Mouse (Mus musculus) lung, embryonic 16.5 days (tissue): Measurements from ENCODE around the gene Adcy7. TPM values are rescaled to one million over a fixed set of nuclear protein-coding genes. Genes with fewer than 3 reads are reported as not detected.

Experiments
- ATAC-seq: fragments of 200-750 bp; cut with Nextera tagmentation; 2 replicates; pipeline ENCODE4 v1.8.0; 2017; ENCODE audit warnings: low read depth, mild to moderate bottlenecking, moderate library complexity
- H3K27ac ChIP-seq: fragments of 300-500 bp; sonication (generic); 2 replicates; pipeline ENCODE4 v1.5.1; 2014; ENCODE audit warnings: mild to moderate bottlenecking, control low read depth, low read length
- H3K27me3 ChIP-seq: fragments of 300-500 bp; sonication (generic); 2 replicates; pipeline ENCODE4 v1.6.1; 2014; ENCODE audit warnings: low read depth, low read length, mixed read lengths; ENCODE audit not compliant: control insufficient read depth, insufficient read depth
- H3K36me3 ChIP-seq: fragments of 300-500 bp; sonication (generic); 2 replicates; pipeline ENCODE4 v1.6.1; 2014; ENCODE audit warnings: low read length; ENCODE audit not compliant: control insufficient read depth, insufficient read depth
- H3K4me1 ChIP-seq: fragments of 300-500 bp; sonication (generic); replicated peaks from 2 replicates; pipeline ENCODE4 v1.6.1; 2014; ENCODE audit warnings: low read length, mixed read lengths; ENCODE audit not compliant: control insufficient read depth, insufficient read depth
- H3K4me2 ChIP-seq: fragments of 300-500 bp; sonication (generic); 2 replicates; pipeline ENCODE4 v1.6.1; 2014; ENCODE audit warnings: low read depth, low read length, control low read depth
- H3K4me3 ChIP-seq: fragments of 300-500 bp; sonication (generic); 2 replicates; pipeline ENCODE4 v1.5.1; 2014; ENCODE audit warnings: mild to moderate bottlenecking, low read length, control low read depth
- H3K9ac ChIP-seq: fragments of 300-500 bp; sonication (generic); 2 replicates; pipeline ENCODE4 v1.6.1; 2014; ENCODE audit warnings: low read length, control low read depth
- H3K9me3 ChIP-seq: fragments of 300-500 bp; sonication (generic); 2 replicates; pipeline ENCODE4 v1.6.1; 2016; ENCODE audit warnings: low read length; ENCODE audit not compliant: control insufficient read depth
- WGBS: fragments of 180-500 bp; shearing (Covaris S2); extraction: QIAGEN DNeasy Blood & Tissue Kit; methylation state at CpG from one replicate; pipeline ENCODE4 v1.1.7; 2014; 5-methylcytosine and 5-hydroxymethylcytosine counted together
- polyA plus RNA-seq: library from polyadenylated mRNA; unstranded; fragments of >200 nt; fragmentation: Nextera tagmentation; extraction: Ambion mirVana; gene quantifications from 2 replicates; pipeline ENCODE4 v1.2.1, GENCODE M21; 2015

Gene Adcy7
- polyA plus RNA-seq, 1 experiment from 2014 or later: 13.4 TPM

- no peaks in the 10 kb centered on the region for H3K36me3 ChIP-seq
- H3K27ac ChIP-seq: no peak overlapping the region
- ATAC-seq: no peak
- no peaks in the 10 kb centered on the region for H3K27me3 ChIP-seq
- H3K9ac ChIP-seq: no peak overlapping the region
- 0 out of 2 replicates have a peak, but pooled peaks cover 9% of the 10 kb centered on the region for H3K4me1 ChIP-seq
- H3K4me2 ChIP-seq: no peak overlapping the region
- H3K9me3 ChIP-seq: no peaks in the 10 kb centered on the region
- H3K4me3 ChIP-seq: no peak overlapping the region
- WGBS: 68% methylated on average over 14 of the region's 14 CpGs
Observed at GRCm38 (mm10) chr8:88306511-88306910, 34.3 kb downstream of the Adcy7 start.

DNA sequence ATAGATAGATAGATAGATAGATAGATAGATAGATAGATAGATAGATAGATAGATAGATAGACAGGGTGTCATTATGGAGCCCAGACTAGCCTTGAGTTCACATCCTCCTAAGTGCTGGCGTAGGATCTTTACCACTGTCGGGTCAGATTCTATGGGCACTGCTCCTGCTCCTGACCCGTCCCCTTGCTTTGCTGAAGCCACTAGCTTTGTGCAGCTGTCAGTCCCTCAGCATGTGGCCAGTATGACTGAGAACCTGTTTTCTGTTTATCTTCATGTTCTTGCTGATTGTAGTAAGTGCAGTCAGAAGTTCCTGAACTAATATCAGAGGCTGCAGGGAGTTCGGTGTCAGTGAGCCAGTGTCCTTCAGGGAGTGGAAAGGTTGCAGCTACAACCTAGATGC is 35.5 kb downstream of the Adcy7 start:
- WGBS: 82% methylated on average over 4 of the region's 4 CpGs
- no peak overlapping the region for H3K4me2 ChIP-seq
- no peak overlapping the region for H3K4me3 ChIP-seq
- no peak overlapping the region for H3K9ac ChIP-seq
- no peaks in the 10 kb centered on the region for H3K36me3 ChIP-seq
- no peaks in the 10 kb centered on the region for H3K27me3 ChIP-seq
- no peak overlapping the region for H3K27ac ChIP-seq
- ATAC-seq: no peak
- no peaks in the 10 kb centered on the region for H3K9me3 ChIP-seq
- 0 out of 2 replicates have a peak, but pooled peaks cover 4% of the 10 kb centered on the region for H3K4me1 ChIP-seq

DNA sequence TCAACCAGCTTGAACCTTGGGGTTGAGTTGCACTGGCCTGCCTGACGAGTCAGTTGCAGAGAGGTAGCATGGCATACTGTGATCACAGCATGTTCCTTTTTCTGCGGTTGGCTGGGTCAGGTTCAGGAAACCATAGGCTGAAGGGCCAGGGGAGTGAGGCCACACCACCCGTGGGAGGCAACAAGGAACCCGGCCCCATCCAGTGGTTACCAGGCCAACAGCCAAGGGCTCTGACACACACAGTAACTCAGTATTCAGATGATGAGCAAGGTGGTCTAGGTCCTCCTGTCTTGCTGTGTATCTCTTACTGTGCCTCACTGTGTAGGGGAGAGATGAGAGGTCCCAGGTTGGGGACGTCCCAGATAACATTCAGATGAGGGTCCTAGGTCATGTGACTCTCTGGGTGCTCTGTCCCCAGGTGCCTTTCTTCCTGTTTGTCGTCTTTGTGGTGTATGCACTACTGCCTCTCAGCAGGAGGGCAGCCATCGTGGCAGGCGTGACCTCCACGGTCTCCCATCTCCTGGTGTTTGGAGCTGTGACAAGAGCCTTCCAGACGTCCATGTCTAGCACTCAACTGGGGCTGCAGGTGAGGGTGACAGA is 37.2 kb downstream of the Adcy7 start:
- no peaks in the 10 kb centered on the region for H3K36me3 ChIP-seq
- H3K4me3 ChIP-seq: no peak overlapping the region
- no peak overlapping the region for H3K4me2 ChIP-seq
- H3K27ac ChIP-seq: no peak overlapping the region
- 69% methylated on average over 10 of the region's 10 CpGs for WGBS
- ATAC-seq: no peak
- H3K27me3 ChIP-seq: no peaks in the 10 kb centered on the region
- H3K9ac ChIP-seq: no peak overlapping the region
- H3K4me1 ChIP-seq: 0 out of 2 replicates have a peak, but pooled peaks cover 6% of the 10 kb centered on the region
- no peaks in the 10 kb centered on the region for H3K9me3 ChIP-seq

DNA sequence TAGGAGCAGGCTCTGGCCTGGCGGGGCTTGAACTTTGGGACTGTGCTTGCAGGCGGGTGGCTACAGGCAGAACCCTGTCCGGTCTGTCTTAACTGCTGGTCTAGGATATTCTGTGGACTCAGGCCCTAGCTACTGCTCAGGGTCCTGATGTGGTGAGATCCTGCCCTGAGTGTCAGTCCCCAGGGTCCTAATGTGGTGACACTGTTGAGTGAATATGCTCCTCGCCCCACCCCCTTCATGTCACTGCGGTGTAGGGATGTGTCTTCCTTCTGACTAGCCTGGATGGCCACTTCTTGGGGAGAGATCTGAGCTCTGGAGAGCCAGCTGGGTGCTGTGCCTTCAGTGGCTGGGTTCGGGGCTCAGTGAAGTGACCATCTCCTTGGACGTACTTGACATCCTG is 37.7 kb downstream of the Adcy7 start:
- H3K4me1 ChIP-seq: 0 out of 2 replicates have a peak, but pooled peaks cover 6% of the 10 kb centered on the region
- H3K4me2 ChIP-seq: no peak overlapping the region
- no peak overlapping the region for H3K27ac ChIP-seq
- no peak overlapping the region for H3K4me3 ChIP-seq
- WGBS: 94% methylated on average over 7 of the region's 7 CpGs
- H3K9ac ChIP-seq: no peak overlapping the region
- no peaks in the 10 kb centered on the region for H3K36me3 ChIP-seq
- ATAC-seq: no peak
- H3K9me3 ChIP-seq: no peaks in the 10 kb centered on the region
- H3K27me3 ChIP-seq: no peaks in the 10 kb centered on the region

DNA sequence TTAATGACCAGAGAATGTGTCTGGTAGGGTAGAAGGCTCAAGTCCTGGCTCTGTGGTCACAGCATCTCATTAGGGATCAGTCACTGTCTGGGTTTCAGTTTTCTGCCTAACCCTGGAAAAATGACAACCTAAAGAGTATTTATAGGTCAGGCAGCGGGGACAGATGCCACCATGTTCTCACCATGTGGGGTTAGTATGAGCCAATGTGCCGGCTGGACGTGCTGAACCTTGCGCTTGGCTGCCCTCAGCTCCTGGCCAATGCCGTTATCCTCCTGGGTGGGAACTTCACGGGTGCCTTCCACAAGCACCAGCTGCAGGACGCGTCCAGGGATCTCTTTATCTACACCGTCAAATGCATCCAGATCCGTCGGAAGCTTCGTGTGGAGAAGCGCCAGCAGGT is 38.1 kb downstream of the Adcy7 start:
- no peaks in the 10 kb centered on the region for H3K27me3 ChIP-seq
- H3K4me3 ChIP-seq: no peak overlapping the region
- no peak overlapping the region for H3K4me2 ChIP-seq
- WGBS: 82% methylated on average over 13 of the region's 13 CpGs
- peaks cover 6% of the 10 kb centered on the region; the same call in 1 of the 2 replicates for H3K4me1 ChIP-seq
- ATAC-seq: no peak
- no peaks in the 10 kb centered on the region for H3K9me3 ChIP-seq
- H3K9ac ChIP-seq: no peak overlapping the region
- no peak overlapping the region for H3K27ac ChIP-seq
- no peaks in the 10 kb centered on the region for H3K36me3 ChIP-seq

GRCm38 (mm10) chr8:88312966-88313365 is 40.8 kb downstream of the Adcy7 start:
- no peak overlapping the region for H3K4me2 ChIP-seq
- no peak overlapping the region for H3K4me3 ChIP-seq
- H3K9me3 ChIP-seq: no peaks in the 10 kb centered on the region
- no peak for ATAC-seq
- H3K4me1 ChIP-seq: peaks cover 27% of the 10 kb centered on the region
- WGBS: 52% methylated on average over 8 of the region's 8 CpGs
- H3K27ac ChIP-seq: no peak overlapping the region
- no peaks in the 10 kb centered on the region for H3K36me3 ChIP-seq
- H3K27me3 ChIP-seq: no peaks in the 10 kb centered on the region
- H3K9ac ChIP-seq: no peak overlapping the region

- Histone ChIP-seq H3K27me3 (no peaks in the 10 kb centered on the region), H3K4me2 (no peak overlapping the region), H3K9ac (no peak overlapping the region), H3K27ac (no peak overlapping the region), H3K4me1 (peaks cover 24% of the 10 kb centered on the region), H3K36me3 (no peaks in the 10 kb centered on the region), H3K9me3 (no peaks in the 10 kb centered on the region), H3K4me3 (no peak overlapping the region)
- 90% methylated on average over 12 of the region's 12 CpGs for WGBS
- no peak for ATAC-seq
Observed at GRCm38 (mm10) chr8:88313991-88314390, 41.8 kb downstream of the Adcy7 start.

- no peak for ATAC-seq
- H3K27me3 ChIP-seq: no peaks in the 10 kb centered on the region
- H3K9ac ChIP-seq: no peak overlapping the region
- 96% methylated on average over 8 of the region's 8 CpGs for WGBS
- H3K4me1 ChIP-seq: peaks cover 24% of the 10 kb centered on the region
- no peaks in the 10 kb centered on the region for H3K36me3 ChIP-seq
- no peak overlapping the region for H3K4me3 ChIP-seq
- no peak overlapping the region for H3K27ac ChIP-seq
- H3K4me2 ChIP-seq: no peak overlapping the region
- H3K9me3 ChIP-seq: no peaks in the 10 kb centered on the region
Observed at GRCm38 (mm10) chr8:88315302-88315701, 43.1 kb downstream of the Adcy7 start.

DNA sequence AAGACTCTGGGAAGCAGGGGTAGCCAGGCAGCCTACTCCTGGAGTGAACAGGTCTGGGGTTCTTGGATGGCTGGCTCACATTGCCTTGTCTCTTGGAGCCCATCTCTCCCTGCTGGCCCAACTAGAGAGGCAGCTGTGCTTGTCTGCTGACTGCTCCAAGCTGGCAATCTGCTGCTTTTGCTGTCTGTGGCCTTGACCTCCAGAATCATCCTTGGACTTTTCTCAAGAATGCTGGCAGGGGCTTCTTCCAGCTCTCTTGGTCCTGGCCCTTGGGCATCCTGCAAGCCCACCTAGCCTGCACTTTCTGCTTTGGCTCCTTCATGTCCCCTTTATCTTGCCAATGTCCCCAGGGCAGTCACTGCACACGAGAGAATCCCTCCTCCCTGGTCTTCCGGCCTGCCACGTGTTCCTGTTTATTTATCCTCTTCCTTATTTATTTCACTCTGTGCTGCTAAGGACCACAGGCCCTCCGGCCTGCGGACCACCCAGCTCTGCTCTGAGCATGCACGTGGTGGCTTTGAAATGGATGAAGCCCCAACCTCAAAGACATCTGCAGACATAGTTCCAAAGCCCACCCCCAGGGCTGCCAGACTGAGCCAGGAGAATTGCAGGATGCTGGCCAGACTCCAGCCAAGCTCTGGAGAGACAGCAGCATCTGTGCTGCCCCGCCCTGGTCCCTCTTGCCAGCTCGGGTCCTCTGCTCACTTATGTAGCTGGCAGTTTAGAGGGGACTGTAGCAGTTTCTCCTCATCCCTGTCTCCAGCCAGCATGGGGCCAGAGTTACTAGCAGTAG is 44.1 kb downstream of the Adcy7 start:
- Histone ChIP-seq H3K4me3 (no peak overlapping the region), H3K9me3 (no peaks in the 10 kb centered on the region), H3K4me1 (peaks cover 24% of the 10 kb centered on the region), H3K27me3 (no peaks in the 10 kb centered on the region), H3K36me3 (no peaks in the 10 kb centered on the region), H3K27ac (peak overlapping the region; percentile 62), H3K4me2 (no peak overlapping the region), H3K9ac (no peak overlapping the region)
- ATAC-seq: peak; percentile 85
- WGBS: 26% methylated on average over 8 of the region's 8 CpGs
